Mouse (Mus musculus): Measurements from ENCODE around the gene Spns3. TPM values are rescaled to one million over a fixed set of nuclear protein-coding genes. Genes with fewer than 3 reads are reported as not detected.

Gene Spns3
- polyA plus RNA-seq, 1 experiment from 2014 or later = 0.07 TPM

GRCm38 (mm10) chr11:72478228-72478627, 72.1 kb downstream of the Spns3 start:
- no peaks in the 10 kb centered on the region for H3K4me1 ChIP-seq (ENCODE audit: control insufficient read depth, insufficient read depth, low read length)
- 68% methylated on average over 6 of the region's 6 CpGs for WGBS
- ATAC-seq (ENCODE audit: insufficient number of reproducible peaks, low FRiP score, low TSS enrichment, low read depth) (no peak), DNase-seq (ENCODE audit: low spot score) (no peak)
- H3K9ac ChIP-seq (ENCODE audit: low read length) = no peak overlapping the region
- no peak overlapping the region for H3K4me3 ChIP-seq (ENCODE audit: low read depth, low read length)
- H3K4me2 ChIP-seq (ENCODE audit: low read depth, severe bottlenecking) = no peak overlapping the region
- H3K36me3 ChIP-seq (ENCODE audit: control insufficient read depth, insufficient read depth, low read length) = no peaks in the 10 kb centered on the region
- no peak overlapping the region for H3K27ac ChIP-seq (replicated peaks; ENCODE audit: low read depth, low read length)
- no peaks in the 10 kb centered on the region for H3K9me3 ChIP-seq (ENCODE audit: control insufficient read depth, low read length)
- no peaks in the 10 kb centered on the region for H3K27me3 ChIP-seq (ENCODE audit: control insufficient read depth, insufficient read depth, low read length)

DNA sequence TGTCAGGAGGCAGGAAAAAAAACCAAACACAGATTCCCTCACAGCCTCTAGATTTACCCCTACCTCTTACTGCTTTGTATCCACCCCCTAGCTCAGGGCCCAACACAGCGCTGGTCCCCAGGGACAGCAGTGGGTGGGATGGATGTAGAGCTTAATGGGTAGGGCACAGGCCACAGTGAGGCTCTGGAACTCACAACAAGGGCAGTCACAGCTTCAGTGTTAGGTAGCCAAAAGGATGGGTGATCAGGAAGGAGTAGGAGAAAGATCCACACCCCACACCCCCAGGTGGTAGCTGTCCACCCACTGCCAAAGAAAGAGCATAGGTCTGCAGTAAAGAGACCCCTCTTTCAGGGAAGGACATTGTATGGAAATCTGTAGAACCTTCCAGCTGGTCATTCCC, 72.7 kb downstream of the Spns3 start:
- no peaks in the 10 kb centered on the region for H3K4me1 ChIP-seq (ENCODE audit: control insufficient read depth, insufficient read depth, low read length)
- 88% methylated on average over 1 of the region's 1 CpGs for WGBS
- H3K9ac ChIP-seq (ENCODE audit: low read length) = no peak overlapping the region
- no peaks in the 10 kb centered on the region for H3K36me3 ChIP-seq (ENCODE audit: control insufficient read depth, insufficient read depth, low read length)
- H3K27ac ChIP-seq (replicated peaks; ENCODE audit: low read depth, low read length) = no peak overlapping the region
- ATAC-seq (ENCODE audit: insufficient number of reproducible peaks, low FRiP score, low TSS enrichment, low read depth) (no peak), DNase-seq (ENCODE audit: low spot score) (no peak)
- no peak overlapping the region for H3K4me2 ChIP-seq (ENCODE audit: low read depth, severe bottlenecking)
- no peaks in the 10 kb centered on the region for H3K27me3 ChIP-seq (ENCODE audit: control insufficient read depth, insufficient read depth, low read length)
- no peak overlapping the region for H3K4me3 ChIP-seq (ENCODE audit: low read depth, low read length)
- no peaks in the 10 kb centered on the region for H3K9me3 ChIP-seq (ENCODE audit: control insufficient read depth, low read length)

- H3K27ac ChIP-seq (replicated peaks; ENCODE audit: low read depth, low read length) = no peak overlapping the region
- H3K4me1 ChIP-seq (ENCODE audit: control insufficient read depth, insufficient read depth, low read length) = no peaks in the 10 kb centered on the region
- H3K36me3 ChIP-seq (ENCODE audit: control insufficient read depth, insufficient read depth, low read length) = no peaks in the 10 kb centered on the region
- no peak overlapping the region for H3K9ac ChIP-seq (ENCODE audit: low read length)
- H3K4me2 ChIP-seq (ENCODE audit: low read depth, severe bottlenecking) = no peak overlapping the region
- H3K27me3 ChIP-seq (ENCODE audit: control insufficient read depth, insufficient read depth, low read length) = no peaks in the 10 kb centered on the region
- WGBS = 57% methylated on average over 5 of the region's 5 CpGs
- no peak for DNase-seq (ENCODE audit: low spot score)
- H3K9me3 ChIP-seq (ENCODE audit: control insufficient read depth, low read length) = no peaks in the 10 kb centered on the region
- H3K4me3 ChIP-seq (ENCODE audit: low read depth, low read length) = no peak overlapping the region
- no peak for ATAC-seq (ENCODE audit: insufficient number of reproducible peaks, low FRiP score, low TSS enrichment, low read depth)
These were observed 73.1 kb downstream of the Spns3 start for GRCm38 (mm10) chr11:72477182-72477581.

- no peaks in the 10 kb centered on the region for H3K4me1 ChIP-seq (ENCODE audit: control insufficient read depth, insufficient read depth, low read length)
These were observed 74.2 kb downstream of the Spns3 start for GRCm38 (mm10) chr11:72476074-72476625.

DNA sequence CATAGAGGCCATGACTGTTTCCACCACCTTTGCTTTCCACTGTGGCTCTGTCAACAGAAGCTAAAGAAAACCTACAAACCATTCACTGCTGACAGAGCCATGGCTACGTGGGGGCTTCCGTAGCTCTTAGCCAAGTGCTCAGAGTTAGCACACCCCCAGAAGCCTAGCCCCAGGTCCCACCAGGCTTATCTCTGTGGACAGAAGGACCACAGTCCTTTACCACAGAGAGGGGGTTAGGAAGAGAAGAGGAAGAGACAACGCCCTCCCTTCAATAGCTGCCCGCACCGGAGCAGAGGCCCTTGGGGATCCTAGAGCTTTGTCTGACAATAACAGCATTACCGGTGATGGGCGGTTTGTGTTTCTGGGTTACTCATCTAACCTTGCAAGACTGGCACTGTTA, 74.9 kb downstream of the Spns3 start:
- H3K36me3 ChIP-seq (ENCODE audit: control insufficient read depth, insufficient read depth, low read length) = no peaks in the 10 kb centered on the region
- no peaks in the 10 kb centered on the region for H3K9me3 ChIP-seq (ENCODE audit: control insufficient read depth, low read length)
- DNase-seq (ENCODE audit: low spot score) = no peak
- no peak for ATAC-seq (ENCODE audit: insufficient number of reproducible peaks, low FRiP score, low TSS enrichment, low read depth)
- no peak overlapping the region for H3K4me3 ChIP-seq (ENCODE audit: low read depth, low read length)
- H3K9ac ChIP-seq (ENCODE audit: low read length) = no peak overlapping the region
- 83% methylated on average over 7 of the region's 7 CpGs for WGBS
- H3K4me1 ChIP-seq (ENCODE audit: control insufficient read depth, insufficient read depth, low read length) = no peaks in the 10 kb centered on the region
- H3K4me2 ChIP-seq (ENCODE audit: low read depth, severe bottlenecking) = no peak overlapping the region
- H3K27ac ChIP-seq (replicated peaks; ENCODE audit: low read depth, low read length) = no peak overlapping the region
- no peaks in the 10 kb centered on the region for H3K27me3 ChIP-seq (ENCODE audit: control insufficient read depth, insufficient read depth, low read length)

More at GRCm38 (mm10) chr11:72476074-72476625, 74.2 kb downstream of the Spns3 start:
- H3K9ac ChIP-seq (ENCODE audit: low read length) = no peak overlapping the region
- ATAC-seq (ENCODE audit: insufficient number of reproducible peaks, low FRiP score, low TSS enrichment, low read depth) = no peak
- H3K4me2 ChIP-seq (ENCODE audit: low read depth, severe bottlenecking) = no peak overlapping the region
- H3K27ac ChIP-seq (replicated peaks; ENCODE audit: low read depth, low read length) = no peak overlapping the region; the same call in 1 of the 2 replicates
- no peaks in the 10 kb centered on the region for H3K27me3 ChIP-seq (ENCODE audit: control insufficient read depth, insufficient read depth, low read length)
- DNase-seq (ENCODE audit: low spot score) = no peak
- H3K4me3 ChIP-seq (ENCODE audit: low read depth, low read length) = no peak overlapping the region
- no peaks in the 10 kb centered on the region for H3K9me3 ChIP-seq (ENCODE audit: control insufficient read depth, low read length)
- no peaks in the 10 kb centered on the region for H3K36me3 ChIP-seq (ENCODE audit: control insufficient read depth, insufficient read depth, low read length)
- WGBS = 82% methylated on average over 7 of the region's 7 CpGs

- H3K4me3 ChIP-seq (ENCODE audit: low read depth, low read length) = no peak overlapping the region
- H3K9me3 ChIP-seq (ENCODE audit: control insufficient read depth, low read length) = no peaks in the 10 kb centered on the region
- H3K9ac ChIP-seq (ENCODE audit: low read length) = no peak overlapping the region
- no peaks in the 10 kb centered on the region for H3K36me3 ChIP-seq (ENCODE audit: control insufficient read depth, insufficient read depth, low read length)
- DNase-seq (ENCODE audit: low spot score) = no peak
- no peak overlapping the region for H3K27ac ChIP-seq (replicated peaks; ENCODE audit: low read depth, low read length)
- H3K4me1 ChIP-seq (ENCODE audit: control insufficient read depth, insufficient read depth, low read length) = no peaks in the 10 kb centered on the region
- no peak for ATAC-seq (ENCODE audit: insufficient number of reproducible peaks, low FRiP score, low TSS enrichment, low read depth)
- no peak overlapping the region for H3K4me2 ChIP-seq (ENCODE audit: low read depth, severe bottlenecking)
- 80% methylated on average over 3 of the region's 3 CpGs for WGBS
- H3K27me3 ChIP-seq (ENCODE audit: control insufficient read depth, insufficient read depth, low read length) = no peaks in the 10 kb centered on the region
These were observed 75.4 kb downstream of the Spns3 start for GRCm38 (mm10) chr11:72474926-72475325.

GRCm38 (mm10) chr11:72473540-72473939, 76.8 kb downstream of the Spns3 start:
- H3K4me1 ChIP-seq (ENCODE audit: control insufficient read depth, insufficient read depth, low read length) = no peaks in the 10 kb centered on the region
- no peak for ATAC-seq (ENCODE audit: insufficient number of reproducible peaks, low FRiP score, low TSS enrichment, low read depth)
- 80% methylated on average over 4 of the region's 4 CpGs for WGBS
- no peak overlapping the region for H3K9ac ChIP-seq (ENCODE audit: low read length)
- no peak overlapping the region for H3K4me3 ChIP-seq (ENCODE audit: low read depth, low read length)
- H3K4me2 ChIP-seq (ENCODE audit: low read depth, severe bottlenecking) = no peak overlapping the region
- H3K27ac ChIP-seq (replicated peaks; ENCODE audit: low read depth, low read length) = no peak overlapping the region
- no peaks in the 10 kb centered on the region for H3K9me3 ChIP-seq (ENCODE audit: control insufficient read depth, low read length)
- H3K36me3 ChIP-seq (ENCODE audit: control insufficient read depth, insufficient read depth, low read length) = no peaks in the 10 kb centered on the region
- H3K27me3 ChIP-seq (ENCODE audit: control insufficient read depth, insufficient read depth, low read length) = no peaks in the 10 kb centered on the region
- DNase-seq (ENCODE audit: low spot score) = no peak

DNA sequence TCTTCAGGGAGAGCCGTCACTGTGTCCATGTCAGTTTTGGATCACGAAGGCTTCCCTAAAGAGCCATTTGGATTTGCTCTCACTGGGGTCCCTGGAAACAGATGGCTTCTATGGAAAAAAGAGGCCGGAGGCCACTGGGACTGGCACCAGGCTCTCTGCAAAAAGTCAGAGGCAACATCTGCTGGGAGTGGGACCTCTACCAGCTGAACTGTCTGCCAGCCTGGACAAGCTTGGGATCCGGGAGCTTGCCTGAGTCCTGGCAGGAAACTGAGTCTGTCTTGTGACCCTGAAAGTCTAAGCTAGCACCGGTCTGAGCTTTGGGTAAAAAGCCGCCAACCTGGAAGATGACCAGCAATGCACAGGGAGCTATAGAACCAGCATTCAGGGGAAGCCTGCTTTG, 78.9 kb downstream of the Spns3 start:
- 91% methylated on average over 6 of the region's 6 CpGs for WGBS
- ATAC-seq (ENCODE audit: insufficient number of reproducible peaks, low FRiP score, low TSS enrichment, low read depth) = no peak
- Histone ChIP-seq H3K4me1 (ENCODE audit: control insufficient read depth, insufficient read depth, low read length) (no peaks in the 10 kb centered on the region), H3K36me3 (ENCODE audit: control insufficient read depth, insufficient read depth, low read length) (no peaks in the 10 kb centered on the region), H3K27me3 (ENCODE audit: control insufficient read depth, insufficient read depth, low read length) (no peaks in the 10 kb centered on the region), H3K27ac (replicated peaks; ENCODE audit: low read depth, low read length) (no peak overlapping the region), H3K4me3 (ENCODE audit: low read depth, low read length) (no peak overlapping the region), H3K9me3 (ENCODE audit: control insufficient read depth, low read length) (no peaks in the 10 kb centered on the region), H3K4me2 (ENCODE audit: low read depth, severe bottlenecking) (no peak overlapping the region), H3K9ac (ENCODE audit: low read length) (no peak overlapping the region)
- DNase-seq (ENCODE audit: low spot score) = no peak

DNA sequence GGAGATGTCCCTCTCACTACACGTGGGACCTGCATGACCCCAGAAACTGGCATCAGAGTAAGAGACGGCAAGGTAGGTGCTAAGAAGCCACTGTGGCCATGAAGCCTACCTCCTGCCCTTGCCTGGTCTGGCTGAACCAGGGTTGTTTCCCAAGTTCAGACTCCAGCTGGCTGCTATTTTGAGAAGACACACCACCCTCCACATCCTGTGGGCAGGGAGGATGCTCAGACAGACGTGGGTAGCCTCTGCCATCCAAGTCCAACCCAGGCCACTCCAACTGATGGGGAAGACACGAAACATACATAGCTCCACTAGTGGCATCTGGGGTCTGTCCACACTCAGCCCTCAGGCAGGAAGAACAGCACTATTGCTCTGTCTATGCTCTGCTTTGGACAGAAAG, 80.3 kb downstream of the Spns3 start:
- Histone ChIP-seq H3K36me3 (ENCODE audit: control insufficient read depth, insufficient read depth, low read length) (no peaks in the 10 kb centered on the region), H3K4me2 (ENCODE audit: low read depth, severe bottlenecking) (no peak overlapping the region), H3K9ac (ENCODE audit: low read length) (no peak overlapping the region), H3K9me3 (ENCODE audit: control insufficient read depth, low read length) (no peaks in the 10 kb centered on the region), H3K27me3 (ENCODE audit: control insufficient read depth, insufficient read depth, low read length) (no peaks in the 10 kb centered on the region), H3K27ac (replicated peaks; ENCODE audit: low read depth, low read length) (no peak overlapping the region), H3K4me1 (ENCODE audit: control insufficient read depth, insufficient read depth, low read length) (no peaks in the 10 kb centered on the region), H3K4me3 (ENCODE audit: low read depth, low read length) (no peak overlapping the region)
- whole genome bisulfite sequencing = 75% methylated on average over 4 of the region's 4 CpGs
- no peak for ATAC-seq (ENCODE audit: insufficient number of reproducible peaks, low FRiP score, low TSS enrichment, low read depth)
- DNase-seq (ENCODE audit: low spot score) = no peak

All from limb, embryonic 11.5 days (tissue).